Mouse (Mus musculus): ENCODE results near the gene 1700080E11Rik. TPM values are rescaled to one million over a fixed set of nuclear protein-coding genes. Genes with fewer than 3 reads are reported as not detected.
"Not testable (repeated sequence)": the region's sequence is repeated elsewhere in the genome, so short reads cannot be mapped to it uniquely, and the experiment has no call there.

The 1700080E11Rik gene
- total RNA-seq (2021), result not detected
- long read RNA-seq, experiment 1, result 0 reads
- long read RNA-seq, experiment 2, result 0 reads

DNA sequence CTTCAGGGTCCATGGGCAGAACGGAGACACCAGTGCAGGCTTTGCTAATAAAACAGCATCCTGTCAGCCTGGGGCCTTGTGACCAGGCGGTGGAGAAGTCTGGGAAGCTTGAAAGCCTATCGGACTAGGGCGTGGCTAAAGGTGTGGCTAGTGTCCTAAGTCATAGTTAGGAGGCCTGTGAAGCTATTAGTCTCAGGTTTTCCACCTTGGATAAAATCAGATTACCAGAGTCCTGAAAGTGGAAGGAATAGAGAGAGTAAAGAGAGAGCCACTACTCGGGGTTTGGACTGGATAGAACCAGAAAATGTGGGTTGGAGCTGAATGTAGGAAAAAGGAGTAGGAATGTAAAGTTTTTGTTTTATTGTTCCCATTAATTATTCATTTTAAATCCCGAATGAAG, at the start of gene 1700080E11Rik:
1700080E11Rik (minus strand) TSS at position 101 of the 400 bp plus-strand sequence.
- no peak for DNase-seq (ENCODE audit: low spot score in 2 of 2)

- no peak for DNase-seq (ENCODE audit: low spot score in 2 of 2)
These were observed 41.8 kb upstream of the 1700080E11Rik start for GRCm38 (mm10) chr9:105186725-105187124.

DNA sequence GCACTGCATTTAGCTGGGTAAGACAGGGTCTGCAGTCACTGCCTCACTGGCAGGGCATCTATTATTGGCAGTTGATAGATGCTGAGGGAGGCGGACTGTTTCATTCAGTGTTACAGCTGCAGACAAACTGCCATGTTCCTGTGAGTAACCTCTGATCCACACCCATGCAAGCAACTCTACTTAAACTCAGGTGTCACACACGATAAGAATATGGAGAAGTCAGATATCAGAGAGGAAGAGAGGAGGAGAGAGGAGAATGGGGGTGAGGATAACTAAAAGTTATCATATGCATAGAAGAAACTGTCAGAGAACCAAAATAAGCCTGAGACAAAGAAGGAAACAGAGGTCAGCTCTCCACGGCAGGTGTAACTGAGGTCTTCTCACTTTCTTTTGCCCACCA, 37.5 kb upstream of the 1700080E11Rik start:
- DNase-seq (ENCODE audit: low spot score in 2 of 2), result no peak

GRCm38 (mm10) chr9:105139204-105139603, 5.7 kb downstream of the 1700080E11Rik start:
- DNase-seq (ENCODE audit: low spot score in 2 of 2), result no peak

DNA sequence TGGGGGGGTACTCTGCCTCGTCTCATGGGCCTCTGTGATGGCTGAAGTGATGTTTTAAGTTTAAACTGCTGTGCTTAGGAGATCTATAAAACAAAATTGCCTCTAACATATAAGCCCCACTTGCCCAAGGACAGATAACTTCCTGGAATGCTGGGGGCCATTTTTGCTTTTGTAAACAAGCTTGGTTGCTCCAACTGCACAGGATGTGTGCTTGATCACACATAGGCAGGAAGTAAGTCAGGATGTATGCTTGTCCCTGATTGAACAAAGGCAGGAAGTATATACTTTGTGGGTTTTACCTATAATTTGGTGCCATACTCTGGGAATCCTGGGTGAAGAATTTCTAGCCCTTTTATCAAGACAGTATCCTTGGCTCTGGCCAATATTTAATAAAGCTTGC, 8.5 kb downstream of the 1700080E11Rik start:
- no peak for DNase-seq (ENCODE audit: low spot score in 2 of 2)

- no peak for DNase-seq (ENCODE audit: low spot score in 2 of 2)
These were observed 10.4 kb downstream of the 1700080E11Rik start for GRCm38 (mm10) chr9:105134536-105134935.

DNA sequence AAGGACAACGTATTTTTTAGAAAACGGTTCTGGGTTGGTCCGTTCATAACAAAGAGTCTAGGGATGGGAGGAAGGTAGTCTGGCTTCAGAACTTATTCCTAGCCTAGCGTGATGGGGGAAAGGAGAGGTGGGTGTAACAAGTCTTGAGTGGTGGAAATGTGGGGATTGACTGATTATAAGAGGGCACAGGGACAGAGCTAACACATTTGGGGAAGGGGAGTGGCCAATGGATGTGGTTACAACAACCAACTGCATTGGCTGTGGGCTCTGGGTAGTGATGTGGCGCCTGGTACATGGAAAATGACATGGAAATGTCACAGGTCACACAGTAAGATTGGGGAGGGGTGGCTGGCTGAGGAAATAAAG, 12.9 kb downstream of the 1700080E11Rik start:
- DNase-seq (ENCODE audit: low spot score in 2 of 2), result no peak

DNA sequence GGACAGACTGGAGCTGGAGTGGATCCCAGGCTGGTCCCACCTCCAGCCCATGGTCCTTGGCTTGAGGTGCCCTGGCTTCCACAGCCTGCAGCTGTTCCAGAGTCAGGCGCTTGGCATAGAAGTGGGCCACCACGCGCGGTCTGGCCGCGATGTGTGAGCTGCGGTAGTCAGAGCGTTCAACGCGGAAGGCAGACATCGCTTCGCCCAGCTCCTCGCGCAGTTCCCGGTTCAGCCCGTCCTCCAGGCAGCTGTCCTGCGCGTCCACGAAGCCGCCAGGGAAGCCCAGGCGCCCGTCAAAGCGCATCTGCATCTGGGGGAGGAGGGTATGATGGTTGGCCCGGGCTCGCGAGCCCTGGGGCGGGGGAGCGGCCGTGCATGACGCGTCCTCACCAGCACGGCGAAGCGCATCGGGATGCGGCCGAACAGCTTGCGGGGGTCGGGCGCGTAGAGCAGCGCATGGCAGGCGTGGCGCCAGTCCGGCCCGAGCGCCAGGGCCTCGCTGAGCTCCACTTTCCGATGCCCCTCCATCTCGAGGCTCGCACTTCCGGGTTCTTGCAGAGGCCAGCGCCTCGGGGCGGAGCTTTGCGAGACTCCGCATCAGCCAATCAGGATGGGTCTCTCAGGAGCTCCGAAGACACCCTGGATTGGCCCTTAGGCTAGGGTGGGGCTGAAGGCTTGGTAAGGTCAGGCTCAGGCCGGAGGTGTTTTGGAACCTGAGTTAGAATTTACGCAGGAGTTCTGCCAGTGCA, 13.5 kb downstream of the 1700080E11Rik start, which contains the start of gene Nudt16:
Nudt16 (minus strand) TSS at position 572 of the 749 bp plus-strand sequence.
- peak; percentile 63 to 79 for DNase-seq (ENCODE audit: low spot score in 2 of 2)

DNA sequence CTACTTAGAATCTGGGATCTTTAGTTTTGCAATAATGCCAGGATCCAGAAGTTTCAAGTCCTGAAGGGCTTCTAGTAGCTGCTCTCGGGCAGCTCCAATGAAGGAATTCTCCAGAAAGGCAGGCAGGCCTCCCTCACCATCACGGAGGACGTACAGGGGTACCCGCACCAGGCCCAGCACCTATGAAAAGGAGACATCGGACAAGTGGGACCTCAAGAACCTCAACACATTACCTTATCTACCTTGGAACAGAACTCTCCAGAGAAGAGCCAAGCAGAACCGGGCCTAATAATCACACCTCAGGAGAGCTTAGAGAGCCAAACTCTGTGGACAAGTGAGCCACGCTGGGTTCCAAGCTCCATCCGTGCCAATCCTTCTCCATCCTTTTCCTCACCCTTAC, 14.6 kb downstream of the 1700080E11Rik start:
- DNase-seq (ENCODE audit: low spot score in 2 of 2), result no peak

DNA sequence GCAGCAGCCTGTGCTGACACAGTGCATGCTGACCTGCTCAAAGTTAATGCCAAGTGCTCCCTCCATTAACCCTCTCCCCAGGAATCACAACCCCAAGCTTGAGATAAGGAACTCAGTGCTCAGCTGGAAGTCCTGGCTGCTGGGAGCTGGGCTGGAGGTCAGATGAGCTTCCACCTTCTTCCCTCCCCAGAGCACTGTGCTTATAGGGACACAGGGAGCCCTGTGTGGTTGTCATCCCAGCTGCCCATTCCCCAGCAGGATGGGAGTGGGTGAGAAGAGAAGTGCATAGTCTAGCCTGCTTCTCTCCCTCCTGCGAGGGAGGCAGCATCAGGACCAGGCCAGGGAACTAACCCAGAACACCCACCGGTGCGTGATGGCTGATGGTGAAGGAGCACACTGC, 19.7 kb downstream of the 1700080E11Rik start:
- not testable (repeated sequence) for DNase-seq (ENCODE audit: low spot score in 2 of 2)

- no peak for DNase-seq (ENCODE audit: low spot score in 2 of 2)
These were observed 41.0 kb downstream of the 1700080E11Rik start for GRCm38 (mm10) chr9:105103893-105104292.

DNA sequence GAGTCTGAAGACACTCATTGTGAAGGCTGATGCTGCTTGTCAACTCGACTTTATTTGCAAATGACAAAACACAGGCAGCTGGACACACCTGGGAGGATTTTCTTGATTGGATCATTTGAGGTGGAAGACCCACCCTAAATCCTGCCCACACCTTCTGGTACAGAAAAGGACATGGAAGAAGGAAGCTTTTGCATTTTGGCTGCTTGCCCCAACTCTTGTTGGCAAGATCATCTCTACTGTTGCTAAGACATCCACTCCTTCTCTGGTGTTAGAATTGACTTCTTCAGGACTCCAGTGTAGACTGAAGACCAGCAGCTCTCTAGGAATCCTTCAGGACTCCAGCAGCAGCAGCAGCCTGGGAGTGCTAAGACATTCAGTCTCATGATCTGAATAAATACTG, 43.0 kb downstream of the 1700080E11Rik start:
- no peak for DNase-seq (ENCODE audit: low spot score in 2 of 2)

GRCm38 (mm10) chr9:105100807-105101570, 43.9 kb downstream of the 1700080E11Rik start:
- DNase-seq (ENCODE audit: low spot score in 2 of 2), result no peak

Other genes with a start within 250 kb of the 1700080E11Rik start
- 100 to 1,000 TPM; 101 to 103 TPM for gene Mrpl3, start 91.9 kb downstream of the 1700080E11Rik start, total RNA-seq (2021)
- gene Nudt16, start 13.3 kb downstream of the 1700080E11Rik start, total RNA-seq (2021), result 10 to 100 TPM; 20.5 to 23.2 TPM